Mouse (Mus musculus) bone marrow macrophage, adult 2 months (primary cell): ENCODE data around the gene Spocd1.

Source experiments
- CTCF ChIP-seq: IDR thresholded peaks from 2 replicates; pipeline ENCODE4 v1.5.1; 2012; ENCODE audit warnings: low read depth, mild to moderate bottlenecking, low read length, moderate library complexity
- POLR2A ChIP-seq: IDR thresholded peaks from 2 replicates; pipeline ENCODE4 v1.6.1; 2012; ENCODE audit warnings: mild to moderate bottlenecking, low read depth, low read length, borderline replicate concordance

DNA sequence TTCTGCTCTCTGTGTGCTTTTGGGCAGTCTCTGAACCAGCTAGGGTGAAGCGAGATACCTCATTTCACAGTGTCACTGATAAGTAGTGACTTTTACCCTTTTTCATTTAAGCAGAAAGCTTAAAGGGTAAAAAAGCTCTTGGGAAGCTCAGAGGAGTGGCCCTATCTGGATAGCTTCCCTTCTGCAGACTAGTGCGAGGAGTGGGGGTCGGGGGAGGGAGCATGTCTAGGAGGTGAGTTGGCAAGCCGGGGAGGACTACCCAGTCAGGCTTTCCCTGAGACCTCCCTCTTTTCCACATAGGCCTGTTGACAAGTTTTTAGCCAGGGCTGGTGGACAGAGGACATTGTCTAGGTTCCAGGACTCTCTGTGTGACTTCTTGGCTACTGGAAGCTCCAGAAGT lies at the start of gene Spocd1:
- TF ChIP-seq CTCF, result no peak
- TF ChIP-seq POLR2A, result no peak
